Mouse (Mus musculus): ENCODE measurements around the gene Psmb5. TPM values are rescaled to one million over a fixed set of nuclear protein-coding genes. Genes with fewer than 3 reads are reported as not detected.

Gene Psmb5
- total RNA-seq, 2 experiments from 2014 or later: 166 to 167 TPM

GRCm38 (mm10) chr14:54569451-54570392, 48.1 kb downstream of the Psmb5 start:
- intact Hi-C loops (cut with DNase I): loop anchor here (1.0 kb wide), 1 partner anchor 72 kb away; the partner anchor contains the start of gene Cdh24
- TF ChIP-seq CTCF (IDR thresholded peaks at IDR 0.05): no peak
- Histone ChIP-seq H3K27ac (no peak overlapping the region), H3K4me3 (no peak overlapping the region)
- DNase-seq (ENCODE audit: extremely low spot score in 1 of 2, low spot score in 2 of 2): no peak

GRCm38 (mm10) chr14:54568694-54569414, 49.0 kb downstream of the Psmb5 start:
- intact Hi-C loops (cut with DNase I): loop anchor here (1.0 kb wide), 1 partner anchor 72 kb away; the partner anchor contains the start of gene Cdh24
- TF ChIP-seq CTCF (IDR thresholded peaks at IDR 0.05): peak; percentile 91
- DNase-seq (ENCODE audit: extremely low spot score in 1 of 2, low spot score in 2 of 2): peak; percentile 66 to 71
- Histone ChIP-seq H3K4me3 (no peak overlapping the region), H3K27ac (no peak overlapping the region)

Small RNA genes lying within 50 kb of the gene (microRNA-seq; reads per million reads assigned to microRNA genes)
- gene Mir686 (0 reads per million in 2 experiments), gene Mir6948 (0 reads per million in 2 experiments)

Other genes starting within 250 kb of the Psmb5 start
- 1 to 10 TPM; 1.6 to 3.4 TPM for gene Slc7a7, start 200.2 kb downstream of the Psmb5 start, total RNA-seq (2021)
- 10 to 100 TPM; 78.6 to 79.2 TPM for gene Mrpl52, start 191.1 kb downstream of the Psmb5 start, total RNA-seq (2021)
- gene Mmp14, start 186.4 kb downstream of the Psmb5 start, total RNA-seq (2021): 10 to 100 TPM; 10.3 to 13.8 TPM
- 10 to 100 TPM; 18.9 to 25.0 TPM for gene Lrp10, start 153.9 kb downstream of the Psmb5 start, total RNA-seq (2021)
- 1 to 10 TPM; 3.2 to 7.2 TPM for gene Rem2, start 141.9 kb downstream of the Psmb5 start, total RNA-seq (2021)
- 10 to 100 TPM; 46.5 to 48.3 TPM for gene Prmt5, start 100.5 kb downstream of the Psmb5 start, total RNA-seq (2021)
- gene Haus4, start 63.4 kb downstream of the Psmb5 start, total RNA-seq (2021): 1 to 10 TPM; 2.2 to 2.7 TPM
- 1 to 10 TPM; 1.3 to 2.8 TPM for gene Ajuba, start 40.5 kb downstream of the Psmb5 start, total RNA-seq (2021)
- 1 to 10 TPM; 8.3 to 9.0 TPM for gene 4931414P19Rik, start 12.0 kb downstream of the Psmb5 start, total RNA-seq (2021)
- not detected for gene Psmb11, start 3.4 kb upstream of the Psmb5 start, total RNA-seq (2021)
- not detected for gene Gm17606, start 22.9 kb upstream of the Psmb5 start, total RNA-seq (2021)
- 10 to 100 TPM in 1 of 2 experiments, 1 to 10 TPM in 1; 8.2 to 11.3 TPM for gene Cdh24, start 23.3 kb upstream of the Psmb5 start, total RNA-seq (2021)
- gene 1700123O20Rik, start 68.2 kb upstream of the Psmb5 start, total RNA-seq (2021): 10 to 100 TPM; 20.2 to 22.7 TPM
- 100 to 1,000 TPM; 200 to 232 TPM for gene Acin1, start 68.9 kb upstream of the Psmb5 start, total RNA-seq (2021)
- not detected for gene Gm29776, start 80.8 kb upstream of the Psmb5 start, total RNA-seq (2021)
- not detected for gene Cebpe, start 94.2 kb upstream of the Psmb5 start, total RNA-seq (2021)
- 10 to 100 TPM; 54.3 to 58.6 TPM for gene Slc7a8, start 163.9 kb upstream of the Psmb5 start, total RNA-seq (2021)
- gene Rnf212b, start 196.1 kb upstream of the Psmb5 start, total RNA-seq (2021): not detected

Data from left cerebral cortex, adult 2 months (tissue).